ENCODE assay signal across 7 mouse cellular contexts in genomic region chr8:110996641-110997430, GRCm38 (mm10). TPM values are rescaled to one million over a fixed set of nuclear protein-coding genes. Genes with fewer than 3 reads are reported as not detected.
DNase-seq lines count a peak whose midpoint lies in the region; ATAC-seq and TF ChIP-seq lines count a peak whose summit lies in the region.

No protein-coding gene starts in this region.

- TF ChIP-seq CTCF in testis, adult 2 months (IDR thresholded peaks at IDR 0.05; ENCODE audit: control insufficient read depth, insufficient read depth, insufficient replicate concordance, low read depth, low read length): no peak
- TF ChIP-seq CTCF in intestine, postnatal 0 days (IDR thresholded peaks at IDR 0.05; ENCODE audit: low read depth): no peak
- TF ChIP-seq CTCF in small intestine, adult 2 months (IDR thresholded peaks at IDR 0.05; ENCODE audit: extremely low read depth, insufficient read length, insufficient replicate concordance, low read depth, low read length): no peak

- H3K4me2 ChIP-seq in embryonic facial prominence, embryonic 12.5 days (replicated peaks): peak overlapping the region; percentile 83
- H3K4me2 ChIP-seq in intestine, postnatal 0 days (replicated peaks; ENCODE audit: low read depth): peak overlapping the region; percentile 76

- ATAC-seq in embryonic facial prominence, embryonic 12.5 days (ENCODE audit: insufficient number of reproducible peaks, insufficient read depth, low FRiP score, low TSS enrichment): no peak
- no peak for ATAC-seq in intestine, postnatal 0 days
- ATAC-seq in monocyte, adult 5-6 weeks (replicated peaks; ENCODE audit: insufficient number of reproducible peaks, low FRiP score, low TSS enrichment, poor library complexity, severe bottlenecking): no peak

- no peaks in the 10 kb centered on the region for H3K27me3 ChIP-seq in testis, adult 2 months (ENCODE audit: control insufficient read depth, insufficient read depth, low read length)
- H3K27me3 ChIP-seq in embryonic facial prominence, embryonic 12.5 days: no peaks in the 10 kb centered on the region
- no peaks in the 10 kb centered on the region for H3K27me3 ChIP-seq in intestine, postnatal 0 days (replicated peaks; ENCODE audit: control insufficient read depth, insufficient read depth, low read length)
- H3K27me3 ChIP-seq in small intestine, adult 2 months (ENCODE audit: control insufficient read depth, insufficient read depth, low read length): no peaks in the 10 kb centered on the region

- peak overlapping the region; percentile 70 for H3K9ac ChIP-seq in embryonic facial prominence, embryonic 12.5 days
- peak overlapping the region; percentile 74 for H3K9ac ChIP-seq in intestine, postnatal 0 days (ENCODE audit: low read depth, low read length)

- 34% methylated on average over 16 of the region's 16 CpGs for WGBS in embryonic facial prominence, embryonic 12.5 days
- WGBS in intestine, postnatal 0 days: 34% methylated on average over 16 of the region's 16 CpGs
- WGBS in small intestine, adult 2 months: 33% methylated on average over 16 of the region's 16 CpGs

- DNase-seq in testis, postnatal 14 days (ENCODE audit: low spot score): no peak
- no peak for DNase-seq in gastrocnemius, postnatal 25 days

- no peaks in the 10 kb centered on the region; the same call in 1 of the 2 replicates for H3K36me3 ChIP-seq in testis, adult 2 months (ENCODE audit: control insufficient read depth, insufficient read depth, low read length)
- peaks cover 20% of the 10 kb centered on the region for H3K36me3 ChIP-seq in embryonic facial prominence, embryonic 12.5 days
- peaks cover 16% of the 10 kb centered on the region for H3K36me3 ChIP-seq in intestine, postnatal 0 days (ENCODE audit: control insufficient read depth, insufficient read depth)
- peaks cover 18% of the 10 kb centered on the region for H3K36me3 ChIP-seq in small intestine, adult 2 months (ENCODE audit: control insufficient read depth, insufficient read depth, low read length)

- TF ChIP-seq POLR2A in testis, adult 2 months (IDR thresholded peaks at IDR 0.05; ENCODE audit: control insufficient read depth, low read depth, low read length): no peak
- no peak for TF ChIP-seq POLR2A in small intestine, adult 2 months (IDR thresholded peaks at IDR 0.05; ENCODE audit: low read depth, low read length)

- no peak overlapping the region for H3K27ac ChIP-seq in testis, adult 2 months (ENCODE audit: control insufficient read depth, insufficient read depth, low read depth, low read length)
- peak overlapping the region; percentile 79; the same call in 1 of the 2 replicates for H3K27ac ChIP-seq in embryonic facial prominence, embryonic 12.5 days
- H3K27ac ChIP-seq in intestine, postnatal 0 days (ENCODE audit: low read depth, low read length): peak overlapping the region; percentile 81
- 0 out of 2 replicates have a peak overlapping the region, but pooled peaks have one; percentile 58 for H3K27ac ChIP-seq in small intestine, adult 2 months (ENCODE audit: insufficient read depth, low read depth, low read length)

- peaks cover 5% of the 10 kb centered on the region for H3K4me1 ChIP-seq in testis, adult 2 months (ENCODE audit: control insufficient read depth, insufficient read depth, low read length)
- H3K4me1 ChIP-seq in embryonic facial prominence, embryonic 12.5 days: peaks cover 5% of the 10 kb centered on the region
- H3K4me1 ChIP-seq in intestine, postnatal 0 days (replicated peaks; ENCODE audit: control insufficient read depth, insufficient read depth, low read length): peaks cover 2% of the 10 kb centered on the region; the same call in 1 of the 2 replicates
- peaks cover 3% of the 10 kb centered on the region; the same call in 1 of the 2 replicates for H3K4me1 ChIP-seq in small intestine, adult 2 months (ENCODE audit: control insufficient read depth, insufficient read depth, insufficient read length, low read length)

- peak overlapping the region; percentile 98 for H3K4me3 ChIP-seq in testis, adult 2 months (ENCODE audit: control insufficient read depth, low read depth, low read length)
- peak overlapping the region; percentile 76 for H3K4me3 ChIP-seq in embryonic facial prominence, embryonic 12.5 days
- H3K4me3 ChIP-seq in intestine, postnatal 0 days (ENCODE audit: low read depth, low read length): peak overlapping the region; percentile 84
- H3K4me3 ChIP-seq in small intestine, adult 2 months (ENCODE audit: low read depth, low read length): peak overlapping the region; percentile 98

- no peaks in the 10 kb centered on the region for H3K9me3 ChIP-seq in embryonic facial prominence, embryonic 12.5 days
- H3K9me3 ChIP-seq in intestine, postnatal 0 days (ENCODE audit: control insufficient read depth): no peaks in the 10 kb centered on the region

RNA-seq across cellular contexts. Expression of gene Ddx19a, which starts 0.8 kb away (rescaled TPM):
- polyA plus RNA-seq in testis, adult 2 months (2012; rRNA removed): 5.1 and 5.8 TPM in 2 replicates
- 14.1 and 16.8 TPM in 2 replicates for polyA plus RNA-seq in embryonic facial prominence, embryonic 12.5 days (2016; fragmentation: Nextera tagmentation; extraction: Ambion mirVana)
- polyA plus RNA-seq in intestine, postnatal 0 days (2015; fragmentation: Nextera tagmentation; extraction: Ambion mirVana): 8.0 and 8.9 TPM in 2 replicates
- 5.3 and 10.4 TPM in 2 replicates for polyA plus RNA-seq in small intestine, adult 2 months (2012; rRNA removed)
- total RNA-seq in monocyte, adult 5-6 weeks (2017): 26.0 to 30.5 TPM (median 27.2 TPM) in 3 replicates
- 10 to 100 TPM; 24.2 to 27.0 TPM for total RNA-seq in gastrocnemius, postnatal 25 days (2021)

RNA-seq across cellular contexts. Expression of gene Ddx19b, which starts 34.7 kb away (rescaled TPM):
- 46.7 and 50.8 TPM in 2 replicates for polyA plus RNA-seq in testis, adult 2 months (2012; rRNA removed)
- 5.5 and 5.6 TPM in 2 replicates for polyA plus RNA-seq in embryonic facial prominence, embryonic 12.5 days (2016; fragmentation: Nextera tagmentation; extraction: Ambion mirVana)
- 3.4 and 4.5 TPM in 2 replicates for polyA plus RNA-seq in intestine, postnatal 0 days (2015; fragmentation: Nextera tagmentation; extraction: Ambion mirVana)
- polyA plus RNA-seq in small intestine, adult 2 months (2012; rRNA removed): 1.3 and 1.7 TPM in 2 replicates
- 11.0 to 15.2 TPM (median 14.4 TPM) in 3 replicates for total RNA-seq in monocyte, adult 5-6 weeks (2017)
- total RNA-seq in gastrocnemius, postnatal 25 days (2021): 10 to 100 TPM; 11.4 to 11.5 TPM

RNA-seq across cellular contexts. Expression of gene Aars, which starts 36.1 kb away (rescaled TPM):
- 46.5 and 49.4 TPM in 2 replicates for polyA plus RNA-seq in testis, adult 2 months (2012; rRNA removed)
- polyA plus RNA-seq in embryonic facial prominence, embryonic 12.5 days (2016; fragmentation: Nextera tagmentation; extraction: Ambion mirVana): 69.9 and 71.9 TPM in 2 replicates
- polyA plus RNA-seq in intestine, postnatal 0 days (2015; fragmentation: Nextera tagmentation; extraction: Ambion mirVana): 30.0 and 30.7 TPM in 2 replicates
- 7.9 and 23.6 TPM in 2 replicates for polyA plus RNA-seq in small intestine, adult 2 months (2012; rRNA removed)
- 21.3 to 43.8 TPM (median 39.0 TPM) in 3 replicates for total RNA-seq in monocyte, adult 5-6 weeks (2017)
- total RNA-seq in gastrocnemius, postnatal 25 days (2021): 10 to 100 TPM; 38.8 to 47.1 TPM

RNA-seq across cellular contexts. Expression of gene Exosc6, which starts 59.3 kb away (rescaled TPM):
- not detected in 2 replicates for polyA plus RNA-seq in testis, adult 2 months (2012; rRNA removed)
- polyA plus RNA-seq in embryonic facial prominence, embryonic 12.5 days (2016; fragmentation: Nextera tagmentation; extraction: Ambion mirVana): 26.0 and 26.9 TPM in 2 replicates
- polyA plus RNA-seq in intestine, postnatal 0 days (2015; fragmentation: Nextera tagmentation; extraction: Ambion mirVana): 7.3 and 8.4 TPM in 2 replicates
- 23.6 and 25.8 TPM in 2 replicates for polyA plus RNA-seq in small intestine, adult 2 months (2012; rRNA removed)
- 3.1 to 8.9 TPM (median 5.7 TPM) in 3 replicates for total RNA-seq in monocyte, adult 5-6 weeks (2017)
- not detected for total RNA-seq in gastrocnemius, postnatal 25 days (2021)
